Mouse (Mus musculus): ENCODE measurements at regions not wholly inside any gene's neighbourhood (a gene's known extent, or its start where the extent isn't known, plus 50 kb on each side); places are given as distances from the start of the nearest gene placed in this dataset.

GRCm38 (mm10) chr7:39632836-39633235, 115.3 kb downstream of the Zfp619 start:
- no peak for TF ChIP-seq POLR2A (IDR thresholded peaks at IDR 0.05; ENCODE audit: low read depth, low read length)
- TF ChIP-seq CTCF (IDR thresholded peaks at IDR 0.05; ENCODE audit: extremely low read depth, insufficient read depth, insufficient read length, insufficient replicate concordance) = no peak
